Mouse (Mus musculus) inflammation-experienced regulatory T-cells, adult 6 months (primary cell): ENCODE results near the gene Sys1. TPM values are rescaled to one million over a fixed set of nuclear protein-coding genes. Genes with fewer than 3 reads are reported as not detected.

ENCODE experiments used
- polyA plus RNA-seq, 3 experiments: library from polyadenylated mRNA; unstranded; fragments of 100-300 nt; shearing (Covaris generic); gene quantifications; one replicate each; pipeline ENCODE4 v1.2.1; 2017

The Sys1 gene
- polyA plus RNA-seq, 3 experiments from 2014 or later: 10.4 to 35.1 (median 25.4) TPM

Other genes with a start within 250 kb of the Sys1 start
- not detected for gene Wfdc15b, start 235.3 kb upstream of the Sys1 start, polyA plus RNA-seq
- gene Svs2, start 218.5 kb upstream of the Sys1 start, polyA plus RNA-seq: not detected
- not detected for gene Svs3b, start 200.3 kb upstream of the Sys1 start, polyA plus RNA-seq
- gene Svs4, start 178.5 kb upstream of the Sys1 start, polyA plus RNA-seq: not detected
- gene Svs3a, start 167.7 kb upstream of the Sys1 start, polyA plus RNA-seq: not detected
- not detected for gene Svs6, start 140.2 kb upstream of the Sys1 start, polyA plus RNA-seq
- gene Svs5, start 124.2 kb upstream of the Sys1 start, polyA plus RNA-seq: not detected
- gene Slpi, start 67.9 kb upstream of the Sys1 start, polyA plus RNA-seq: 1 to 10 TPM; 3.3 to 7.1 (median 3.8) TPM
- gene Rbpjl, start 53.8 kb upstream of the Sys1 start, polyA plus RNA-seq: not detected
- under 1 TPM in 1 of 3 experiments, not detected in 2; 0.21 TPM for gene Matn4, start 51.8 kb upstream of the Sys1 start, polyA plus RNA-seq
- gene Sdc4, start 13.1 kb upstream of the Sys1 start, polyA plus RNA-seq: 10 to 100 TPM; 12.0 to 42.7 (median 41.8) TPM
- 1 to 10 TPM in 1 of 3 experiments, not detected in 2; 4.5 TPM for gene Gm20458, start 4.0 kb downstream of the Sys1 start, polyA plus RNA-seq
- gene Trp53tg5, start 16.8 kb downstream of the Sys1 start, polyA plus RNA-seq: not detected
- gene Dbndd2, start 29.1 kb downstream of the Sys1 start, polyA plus RNA-seq: 1 to 10 TPM; 1.5 to 7.5 (median 7.1) TPM
- 10 to 100 TPM; 13.6 to 36.2 (median 30.9) TPM for gene Pigt, start 40.6 kb downstream of the Sys1 start, polyA plus RNA-seq
- not detected for gene Wfdc2, start 105.4 kb downstream of the Sys1 start, polyA plus RNA-seq
- gene Spint3, start 116.5 kb downstream of the Sys1 start, polyA plus RNA-seq: not detected
- gene Wfdc6a, start 128.5 kb downstream of the Sys1 start, polyA plus RNA-seq: not detected
- not detected for gene Eppin, start 136.6 kb downstream of the Sys1 start, polyA plus RNA-seq
- not detected for gene Wfdc6b, start 156.6 kb downstream of the Sys1 start, polyA plus RNA-seq
- gene Wfdc8, start 156.7 kb downstream of the Sys1 start, polyA plus RNA-seq: not detected
- not detected for gene Wfdc16, start 181.8 kb downstream of the Sys1 start, polyA plus RNA-seq
- not detected for gene Wfdc10, start 199.1 kb downstream of the Sys1 start, polyA plus RNA-seq
- gene Wfdc9, start 199.6 kb downstream of the Sys1 start, polyA plus RNA-seq: not detected
- not detected for gene Wfdc11, start 217.1 kb downstream of the Sys1 start, polyA plus RNA-seq
- not detected for gene Wfdc13, start 228.1 kb downstream of the Sys1 start, polyA plus RNA-seq
- gene Spint4, start 241.5 kb downstream of the Sys1 start, polyA plus RNA-seq: not detected